Mouse (Mus musculus) E14TG2a.4 (cell line): ENCODE measurements around the gene Olfr389.

Experiments
- CTCF ChIP-seq: conservative IDR thresholded peaks from 2 replicates; pipeline ENCODE4 v1.5.1; 2014; ENCODE audit warnings: low read length
- NANOG ChIP-seq: IDR thresholded peaks from 2 replicates; pipeline ENCODE4 v1.6.1; 2014; ENCODE audit warnings: borderline replicate concordance, low read length, mixed read lengths
- POU5F1 ChIP-seq: IDR thresholded peaks from 2 replicates; pipeline ENCODE4 v1.6.1; 2014; ENCODE audit warnings: low read length, borderline replicate concordance

DNA sequence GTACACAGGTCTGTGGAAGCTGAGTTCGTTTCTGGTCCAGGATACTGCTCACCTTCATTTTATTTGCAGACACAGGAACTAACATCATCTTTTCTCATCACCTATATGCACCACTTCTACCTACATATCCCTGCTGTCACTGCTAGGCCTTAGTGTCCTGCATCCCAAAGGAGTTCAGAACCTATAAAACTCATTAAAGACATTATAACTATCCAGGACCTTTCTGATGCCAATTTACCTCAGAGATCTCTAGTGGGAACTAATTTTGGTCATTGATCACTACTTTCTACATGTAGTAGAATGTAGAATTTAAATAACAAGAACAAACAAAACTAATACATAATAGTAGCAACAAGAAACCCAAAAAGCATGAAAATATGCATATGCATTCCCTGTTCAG, 22.4 kb upstream of the Olfr389 start, which contains the start of gene Olfr391-ps:
- TF ChIP-seq CTCF, result no peak
- TF ChIP-seq POU5F1, result no peak
- no peak for TF ChIP-seq NANOG
